ENCODE assay signal across 8 mouse cellular contexts in genomic region chr13:40854451-40855058, GRCm38 (mm10). TPM values are rescaled to one million over a fixed set of nuclear protein-coding genes. Genes with fewer than 3 reads are reported as not detected.
DNase-seq lines count a peak whose midpoint lies in the region; ATAC-seq and TF ChIP-seq lines count a peak whose summit lies in the region.

No protein-coding gene starts in this region.

- no peak for TF ChIP-seq POLR2A in cerebellum, adult 2 months (IDR thresholded peaks at IDR 0.05; ENCODE audit: borderline replicate concordance, insufficient read depth, low read length)

- H3K36me3 ChIP-seq in heart, embryonic 10.5 days: no peaks in the 10 kb centered on the region
- H3K36me3 ChIP-seq in lung, postnatal 0 days (ENCODE audit: insufficient read depth, low read length): no peaks in the 10 kb centered on the region

- no peaks in the 10 kb centered on the region for H3K9me3 ChIP-seq in heart, embryonic 10.5 days
- no peaks in the 10 kb centered on the region for H3K9me3 ChIP-seq in lung, postnatal 0 days (ENCODE audit: low read length)

- TF ChIP-seq CTCF in cerebellum, adult 2 months (IDR thresholded peaks at IDR 0.05; ENCODE audit: borderline replicate concordance, insufficient read depth, low read depth, low read length): no peak
- no peak for TF ChIP-seq CTCF in lung, postnatal 0 days (IDR thresholded peaks at IDR 0.05)

- no peak for TF ChIP-seq EP300 in lung, postnatal 0 days (IDR thresholded peaks at IDR 0.05)

- peak in 1 of 2 experiments; percentile 4 for DNase-seq in cerebellum, adult 2 months
- DNase-seq in cerebellum, adult 18-20 months: no peak
- peak; percentile 90 for DNase-seq in heart, embryonic 10.5 days (ENCODE audit: low spot score)
- peak; percentile 82 to 90 for DNase-seq in kidney, adult 8-10 months
- peak; percentile 84 for DNase-seq in lung, postnatal 0 days (ENCODE audit: low spot score)
- peak; percentile 65 for DNase-seq in retina, embryonic 14.5 days (ENCODE audit: low spot score)
- no peak for DNase-seq in cerebellum, adult 11-12 months

- peak overlapping the region; percentile 30 for H3K9ac ChIP-seq in lung, postnatal 0 days (replicated peaks; ENCODE audit: low read depth)

- H3K27me3 ChIP-seq in cerebellum, adult 2 months (ENCODE audit: control insufficient read depth, insufficient read depth, low read length): no peaks in the 10 kb centered on the region
- no peaks in the 10 kb centered on the region for H3K27me3 ChIP-seq in heart, embryonic 10.5 days (ENCODE audit: insufficient read depth, poor library complexity, severe bottlenecking)
- no peaks in the 10 kb centered on the region for H3K27me3 ChIP-seq in lung, postnatal 0 days (replicated peaks; ENCODE audit: insufficient read depth, low read length)

- no peaks in the 10 kb centered on the region for H3K4me1 ChIP-seq in cerebellum, adult 2 months (ENCODE audit: control insufficient read depth, insufficient read depth, low read length)
- peaks cover 15% of the 10 kb centered on the region; the same call in 1 of the 2 replicates for H3K4me1 ChIP-seq in heart, embryonic 10.5 days
- peaks cover 3% of the 10 kb centered on the region; the same call in 1 of the 2 replicates for H3K4me1 ChIP-seq in lung, postnatal 0 days (ENCODE audit: insufficient read depth, low read depth, low read length)

- H3K4me2 ChIP-seq in lung, postnatal 0 days (replicated peaks; ENCODE audit: low read depth, low read length): peak overlapping the region; percentile 66

- peak; percentile 82 for ATAC-seq in common myeloid progenitor, adult 5-6 weeks (replicated peaks; ENCODE audit: low read depth, poor library complexity, severe bottlenecking)
- peak; percentile 71 for ATAC-seq in lung, postnatal 0 days

- H3K4me3 ChIP-seq in cerebellum, adult 2 months (replicated peaks; ENCODE audit: insufficient read depth, low read depth, low read length): peak overlapping the region; percentile 56
- H3K4me3 ChIP-seq in heart, embryonic 10.5 days: peak overlapping the region; percentile 63
- H3K4me3 ChIP-seq in lung, postnatal 0 days (ENCODE audit: low read depth, low read length): peak overlapping the region; percentile 36

- H3K27ac ChIP-seq in cerebellum, adult 2 months (ENCODE audit: insufficient read depth, low read length): no peak overlapping the region
- peak overlapping the region; percentile 94 for H3K27ac ChIP-seq in heart, embryonic 10.5 days
- H3K27ac ChIP-seq in lung, postnatal 0 days (ENCODE audit: low read length): no peak overlapping the region

- WGBS in cerebellum, adult 2 months: 2% methylated on average over 13 of the region's 13 CpGs
- 2% methylated on average over 13 of the region's 13 CpGs for WGBS in heart, embryonic 10.5 days
- WGBS in lung, postnatal 0 days: under 1% methylated on average over 13 of the region's 13 CpGs

RNA-seq across cellular contexts. Expression of gene Gcnt2, which starts 5.0 kb away (rescaled TPM):
- polyA plus RNA-seq in cerebellum, adult 2 months (2012; rRNA removed): 2.3 and 2.5 TPM in 2 replicates
- total RNA-seq in common myeloid progenitor, adult 5-6 weeks (2017): 42.3 and 55.9 TPM in 2 replicates
- 2.7 and 3.5 TPM in 2 replicates for polyA plus RNA-seq in heart, embryonic 10.5 days (2016; fragmentation: Nextera tagmentation; extraction: Ambion mirVana)
- 10.8 and 10.9 TPM in 2 replicates for polyA plus RNA-seq in lung, postnatal 0 days (2015; fragmentation: Nextera tagmentation; extraction: Ambion mirVana)

Comparison
In these comparisons a context has a peak if more than half of its experiments do, and no peak if none do; other contexts are left out.
1. DNase-seq: peak in heart, embryonic 10.5 days (single experiment), kidney, adult 8-10 months (2 of 2), lung, postnatal 0 days (single experiment) and retina, embryonic 14.5 days (single experiment); none in cerebellum, adult 18-20 months (0 of 2) and cerebellum, adult 11-12 months (single experiment).
2. Peak in every context shown above with its lines, with median percentiles within 50 percentile points of each other: H3K4me3 ChIP-seq.